In the genomic region with DNA sequence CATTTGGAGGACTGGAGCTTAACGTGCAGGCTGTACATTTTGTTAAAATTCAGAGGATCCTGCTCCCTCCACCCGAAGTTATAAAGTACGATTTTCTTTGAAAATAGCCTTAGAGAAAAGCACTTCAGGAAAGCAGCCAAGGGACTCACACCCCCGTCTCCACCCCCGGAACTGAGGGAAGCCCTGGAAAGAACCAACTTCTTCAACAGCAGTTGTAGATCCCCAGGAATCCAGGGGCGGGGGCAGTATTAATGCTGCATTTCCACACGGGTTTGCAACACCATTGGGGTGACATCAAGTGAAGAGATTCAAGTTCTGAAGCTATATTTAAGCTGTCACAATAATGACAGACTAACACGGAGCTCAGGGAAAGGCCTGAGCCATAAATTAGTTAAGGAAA, we compare ENCODE assay signal across 11 mouse cellular contexts. TPM values are rescaled to one million over a fixed set of nuclear protein-coding genes. Genes with fewer than 3 reads are reported as not detected.
A peak's percentile ranks its signal among the peaks of the same experiment; 100 is the strongest.
DNase-seq lines count a peak whose midpoint lies in the region; ATAC-seq and TF ChIP-seq lines count a peak whose summit lies in the region.
"Had no signal": no experiment of that assay in that cellular context is flagged by ENCODE, and none has a peak within 500 bp of the region (broad histone marks: within the 10 kb centered on the region; RNA-seq: fewer than 3 reads in every experiment).

No protein-coding gene starts in this region.

- no peak for TF ChIP-seq CTCF in olfactory bulb, adult 2 months (IDR thresholded peaks at IDR 0.05; ENCODE audit: insufficient read depth, low read depth, low read length)

- no peak overlapping the region for H3K27ac ChIP-seq in kidney, embryonic 15.5 days
- H3K27ac ChIP-seq in olfactory bulb, adult 2 months (ENCODE audit: insufficient read depth, low read depth, low read length) = peak overlapping the region; percentile 62; the same call in 1 of the 2 replicates
- H3K27ac ChIP-seq: embryonic facial prominence, embryonic 12.5 days; liver, embryonic 15.5 days had no signal

- 17% methylated on average over 8 of the region's 8 CpGs for WGBS in kidney, embryonic 15.5 days
- 6% methylated on average over 8 of the region's 8 CpGs for WGBS in olfactory bulb, adult 2 months

- H3K36me3 ChIP-seq in kidney, embryonic 15.5 days = no peaks in the 10 kb centered on the region
- H3K36me3 ChIP-seq: embryonic facial prominence, embryonic 12.5 days; G1E; liver, embryonic 15.5 days had no signal

- peak overlapping the region; percentile 58; the same call in 1 of the 2 replicates for H3K4me3 ChIP-seq in kidney, embryonic 15.5 days (replicated peaks)
- no peak overlapping the region for H3K4me3 ChIP-seq in olfactory bulb, adult 2 months (ENCODE audit: insufficient read depth, low read depth, low read length)

- DNase-seq in kidney, adult 11 months = no peak
- DNase-seq in fat pad, adult 2 months (ENCODE audit: extremely low read depth, low read depth, low spot score) = peak; percentile 40
- DNase-seq in layer of hippocampus, postnatal 36 days = peak; percentile 19
- DNase-seq in adrenal gland, postnatal 10 days = no peak
- no peak for DNase-seq in thymus, postnatal 4 days
- no peak for DNase-seq in liver

- peak overlapping the region; percentile 94 for H3K4me2 ChIP-seq in kidney, embryonic 15.5 days

- no peak for ATAC-seq in kidney, embryonic 15.5 days (replicated peaks; ENCODE audit: low FRiP score)

- no peaks in the 10 kb centered on the region for H3K9me3 ChIP-seq in kidney, embryonic 15.5 days (replicated peaks)
- H3K9me3 ChIP-seq: embryonic facial prominence, embryonic 12.5 days; liver, embryonic 15.5 days had no signal

- H3K27me3 ChIP-seq in kidney, embryonic 15.5 days = peaks cover 64% of the 10 kb centered on the region

- H3K4me1 ChIP-seq in kidney, embryonic 15.5 days = peaks cover 35% of the 10 kb centered on the region
- peaks cover 22% of the 10 kb centered on the region for H3K4me1 ChIP-seq in olfactory bulb, adult 2 months (ENCODE audit: control insufficient read depth, insufficient read depth, low read length)

- no peak overlapping the region for H3K9ac ChIP-seq in kidney, embryonic 15.5 days
- H3K9ac ChIP-seq: liver, embryonic 15.5 days had no signal

- no peak for TF ChIP-seq POLR2A in olfactory bulb, adult 2 months (IDR thresholded peaks at IDR 0.05; ENCODE audit: insufficient read depth, low read depth, low read length)

RNA-seq across cellular contexts. Expression of gene Dpysl5, which starts 0.9 kb away (rescaled TPM):
- polyA plus RNA-seq in kidney, embryonic 15.5 days (2015; fragmentation: Nextera tagmentation; extraction: Ambion mirVana) = 6.8 and 7.7 TPM in 2 replicates
- total RNA-seq in layer of hippocampus, postnatal 36 days (2021) = 10 to 100 TPM; 35.6 to 40.2 TPM
- polyA plus RNA-seq in olfactory bulb, adult 2 months (2012; ENCODE audit: insufficient read depth, insufficient read length, low replicate concordance, missing spikeins) = not detected in 2 replicates
- 1 to 10 TPM; 4.5 to 8.8 TPM for total RNA-seq in adrenal gland, postnatal 10 days (2021)
- polyA plus RNA-seq: G1E had no signal

RNA-seq across cellular contexts. Expression of gene Cenpa, which starts 43.9 kb away (rescaled TPM):
- polyA plus RNA-seq in kidney, embryonic 15.5 days (2015; fragmentation: Nextera tagmentation; extraction: Ambion mirVana) = 298 and 308 TPM in 2 replicates
- 1 to 10 TPM; 3.5 to 4.0 TPM for total RNA-seq in layer of hippocampus, postnatal 36 days (2021)
- polyA plus RNA-seq in olfactory bulb, adult 2 months (2012; ENCODE audit: insufficient read depth, insufficient read length, low replicate concordance, missing spikeins) = 423 TPM in 1 of 2 replicates, not detected in the other
- 10 to 100 TPM; 38.0 to 54.0 TPM for total RNA-seq in adrenal gland, postnatal 10 days (2021)

Comparison
In these comparisons a context has a peak if more than half of its experiments do, and no peak if none do; other contexts are left out.
1. DNase-seq: peak in fat pad, adult 2 months (single experiment) and layer of hippocampus, postnatal 36 days (2 of 2); none in kidney, adult 11 months (single experiment), adrenal gland, postnatal 10 days (single experiment), thymus, postnatal 4 days (single experiment) and liver (single experiment).
2. RNA of gene Cenpa, which starts 43.9 kb away (total RNA-seq): 38.0 to 54.0 TPM in adrenal gland, postnatal 10 days; 3.5 to 4.0 TPM in layer of hippocampus, postnatal 36 days; every median in the first group is over 4 times any median in the second.